Mouse (Mus musculus) lung, embryonic 15.5 days (tissue): ENCODE results near the gene Defa32. TPM values are rescaled to one million over a fixed set of nuclear protein-coding genes. Genes with fewer than 3 reads are reported as not detected.
"Not testable (repeated sequence)": the region's sequence is repeated elsewhere in the genome, so short reads cannot be mapped to it uniquely, and the experiment has no call there.

Experiments used
- ATAC-seq: fragments of 200-750 bp; cut with Nextera tagmentation; 2 replicates; pipeline ENCODE4 v1.8.0; 2017; ENCODE audit warnings: moderate number of reproducible peaks, borderline replicate concordance; ENCODE audit not compliant: low FRiP score, low TSS enrichment; ENCODE audit errors: extremely low read depth
- H3K27ac ChIP-seq: fragments of 300-500 bp; sonication (generic); 2 replicates; pipeline ENCODE4 v1.5.1; 2015; ENCODE audit warnings: moderate library complexity, mild to moderate bottlenecking, inconsistent platforms
- H3K27me3 ChIP-seq: fragments of 300-500 bp; sonication (generic); 2 replicates; pipeline ENCODE4 v1.6.1; 2015; ENCODE audit warnings: inconsistent platforms
- H3K36me3 ChIP-seq: fragments of 300-500 bp; sonication (generic); 2 replicates; pipeline ENCODE4 v1.6.1; 2015; ENCODE audit warnings: inconsistent platforms
- H3K4me1 ChIP-seq: fragments of 300-500 bp; sonication (generic); 2 replicates; pipeline ENCODE4 v1.6.1; 2015; ENCODE audit warnings: inconsistent platforms
- H3K4me2 ChIP-seq: fragments of 300-500 bp; sonication (generic); 2 replicates; pipeline ENCODE4 v1.6.1; 2015; ENCODE audit warnings: inconsistent platforms, mild to moderate bottlenecking, moderate library complexity
- H3K4me3 ChIP-seq: fragments of 300-500 bp; sonication (generic); 2 replicates; pipeline ENCODE4 v1.5.1; 2015; ENCODE audit warnings: mild to moderate bottlenecking, inconsistent platforms
- H3K9ac ChIP-seq: fragments of 300-500 bp; sonication (generic); 2 replicates; pipeline ENCODE4 v1.6.1; 2015; ENCODE audit warnings: inconsistent platforms
- H3K9me3 ChIP-seq: fragments of 300-500 bp; sonication (generic); 2 replicates; pipeline ENCODE4 v1.6.1; 2016; ENCODE audit warnings: inconsistent platforms
- WGBS: fragments of 180-500 bp; shearing (Covaris S2); methylation state at CpG from one replicate; pipeline ENCODE4 v1.1.7; 2015; 5-methylcytosine and 5-hydroxymethylcytosine counted together
- polyA plus RNA-seq: library from polyadenylated mRNA; unstranded; fragments of >200 nt; fragmentation: Nextera tagmentation; extraction: Ambion mirVana; gene quantifications from 2 replicates; pipeline ENCODE4 v1.2.1, GENCODE M21; 2015

Defa32 gene
- polyA plus RNA-seq: not detected in 2 replicates

GRCm38 (mm10) chr8:21528732-21529131 is at the start of gene Defa32:
Gene Defa32 (plus strand): TSS chr8:21529032.
- WGBS: no CpG with 5 or more reads among the region's 2 CpGs
- not testable (repeated sequence) for H3K4me1 ChIP-seq, ATAC-seq, H3K9ac ChIP-seq, H3K36me3 ChIP-seq, H3K4me3 ChIP-seq, H3K27ac ChIP-seq, H3K4me2 ChIP-seq, H3K9me3 ChIP-seq, H3K27me3 ChIP-seq

GRCm38 (mm10) chr8:21508958-21509357 is 19.9 kb upstream of the Defa32 start, which contains the start of gene Defa20:
Gene Defa20 (plus strand): TSS chr8:21509258.
- no CpG with 5 or more reads among the region's 2 CpGs for WGBS
- H3K36me3 ChIP-seq, H3K4me1 ChIP-seq, H3K9me3 ChIP-seq, H3K27ac ChIP-seq, H3K4me2 ChIP-seq, ATAC-seq, H3K9ac ChIP-seq, H3K4me3 ChIP-seq, H3K27me3 ChIP-seq: not testable (repeated sequence)

GRCm38 (mm10) chr8:21565086-21565485 is 36.3 kb downstream of the Defa32 start, which contains the start of gene Defa37:
Gene Defa37 (plus strand): TSS chr8:21565386.
- H3K27me3 ChIP-seq, H3K4me1 ChIP-seq, H3K36me3 ChIP-seq, H3K27ac ChIP-seq, H3K4me2 ChIP-seq, H3K9me3 ChIP-seq, ATAC-seq, H3K4me3 ChIP-seq, H3K9ac ChIP-seq: not testable (repeated sequence)
- WGBS: no CpG with 5 or more reads among the region's 1 CpGs

Other genes with a start within 250 kb of the Defa32 start
- gene Defa27, start 213.5 kb upstream of the Defa32 start, polyA plus RNA-seq: not detected in 2 replicates
- not detected in 2 replicates for gene Defa29, start 202.0 kb upstream of the Defa32 start, polyA plus RNA-seq
- gene Defa2, start 150.5 kb upstream of the Defa32 start, polyA plus RNA-seq: not detected in 2 replicates
- not detected in 2 replicates for gene Defa33, start 137.2 kb upstream of the Defa32 start, polyA plus RNA-seq
- not detected in 2 replicates for gene Defa36, start 101.6 kb upstream of the Defa32 start, polyA plus RNA-seq
- not detected in 2 replicates for gene Gm7849, start 72.5 kb upstream of the Defa32 start, polyA plus RNA-seq
- not detected in 2 replicates for gene Defa20, start 19.8 kb upstream of the Defa32 start, polyA plus RNA-seq
- gene Defa37, start 36.4 kb downstream of the Defa32 start, polyA plus RNA-seq: not detected in 2 replicates
- not detected in 2 replicates for gene Defa28, start 54.0 kb downstream of the Defa32 start, polyA plus RNA-seq
- gene Gm7861, start 65.5 kb downstream of the Defa32 start, polyA plus RNA-seq: not detected in 2 replicates
- gene Defa26, start 89.2 kb downstream of the Defa32 start, polyA plus RNA-seq: not detected in 2 replicates
- gene Defa17, start 126.7 kb downstream of the Defa32 start, polyA plus RNA-seq: not detected in 2 replicates
- gene Defa34, start 136.8 kb downstream of the Defa32 start, polyA plus RNA-seq: not detected in 2 replicates
- gene AY761184, start 174.6 kb downstream of the Defa32 start, polyA plus RNA-seq: not detected in 2 replicates
- not detected in 2 replicates for gene Defa24, start 205.5 kb downstream of the Defa32 start, polyA plus RNA-seq